Mouse (Mus musculus) bone marrow macrophage, adult 2 months (primary cell): ENCODE measurements around the gene Olfr1428.

Source experiments
- CTCF ChIP-seq: IDR thresholded peaks from 2 replicates; pipeline ENCODE4 v1.5.1; 2012; ENCODE audit warnings: low read depth, mild to moderate bottlenecking, low read length, moderate library complexity
- POLR2A ChIP-seq: IDR thresholded peaks from 2 replicates; pipeline ENCODE4 v1.6.1; 2012; ENCODE audit warnings: mild to moderate bottlenecking, low read depth, low read length, borderline replicate concordance

DNA sequence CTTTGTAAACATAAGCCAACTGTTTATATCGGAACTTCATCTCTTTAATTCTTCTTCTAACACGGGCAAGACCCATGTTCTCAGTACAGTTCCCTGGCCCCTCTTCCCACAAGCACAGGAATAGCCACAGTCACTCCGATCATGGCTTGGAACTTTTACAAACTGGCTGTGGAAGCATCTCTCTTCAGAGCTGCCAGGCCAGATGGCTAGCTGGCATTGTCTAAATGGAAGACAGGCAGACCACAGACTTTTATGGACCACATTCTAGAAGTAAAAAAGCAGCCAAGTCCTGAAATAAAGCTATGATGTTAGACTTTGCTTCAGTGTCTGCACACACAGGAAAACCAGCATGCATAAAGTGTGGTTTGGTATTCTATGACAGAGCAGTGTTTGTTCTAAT lies 29.8 kb upstream of the Olfr1428 start:
- TF ChIP-seq CTCF = no peak
- no peak for TF ChIP-seq POLR2A
